Mouse (Mus musculus) limb, embryonic 11.5 days (tissue): ENCODE data around the gene Slc17a7. TPM values are rescaled to one million over a fixed set of nuclear protein-coding genes. Genes with fewer than 3 reads are reported as not detected.
"Not testable (repeated sequence)": the region's sequence is repeated elsewhere in the genome, so short reads cannot be mapped to it uniquely, and the experiment has no call there.

ENCODE experiments used
- ATAC-seq: fragments of 200-750 bp; cut with Nextera tagmentation; 2 replicates; pipeline ENCODE4 v1.8.0; 2017; ENCODE audit warnings: low read depth; ENCODE audit not compliant: insufficient number of reproducible peaks, low FRiP score, low TSS enrichment
- DNase-seq: peaks from one replicate; pipeline ENCODE4 v3.0.0-alpha.2; 2015; ENCODE audit warnings: low spot score
- H3K27ac ChIP-seq: fragments of 300-500 bp; sonication (generic); replicated peaks from 2 replicates; pipeline ENCODE4 v1.5.1; 2014; ENCODE audit warnings: low read depth, mild to moderate bottlenecking, low read length
- H3K27me3 ChIP-seq: fragments of 300-500 bp; sonication (generic); 2 replicates; pipeline ENCODE4 v1.6.1; 2014; ENCODE audit warnings: mild to moderate bottlenecking, low read length, mixed read lengths; ENCODE audit not compliant: control insufficient read depth, insufficient read depth
- H3K36me3 ChIP-seq: fragments of 300-500 bp; sonication (generic); 2 replicates; pipeline ENCODE4 v1.6.1; 2014; ENCODE audit warnings: mild to moderate bottlenecking, low read length, moderate library complexity, mixed read lengths; ENCODE audit not compliant: control insufficient read depth, insufficient read depth
- H3K4me1 ChIP-seq: fragments of 300-500 bp; sonication (generic); 2 replicates; pipeline ENCODE4 v1.6.1; 2014; ENCODE audit warnings: low read length, mixed read lengths; ENCODE audit not compliant: control insufficient read depth, insufficient read depth
- H3K4me2 ChIP-seq: fragments of 300-500 bp; sonication (generic); 2 replicates; pipeline ENCODE4 v1.6.1; 2014; ENCODE audit warnings: low read depth, mild to moderate bottlenecking, moderate library complexity; ENCODE audit not compliant: severe bottlenecking
- H3K4me3 ChIP-seq: fragments of 300-500 bp; sonication (generic); 2 replicates; pipeline ENCODE4 v1.5.1; 2014; ENCODE audit warnings: low read depth, low read length
- H3K9ac ChIP-seq: fragments of 300-500 bp; sonication (generic); 2 replicates; pipeline ENCODE4 v1.6.1; 2014; ENCODE audit warnings: mild to moderate bottlenecking, low read length
- H3K9me3 ChIP-seq: fragments of 300-500 bp; sonication (generic); 2 replicates; pipeline ENCODE4 v1.6.1; 2016; ENCODE audit warnings: low read length; ENCODE audit not compliant: control insufficient read depth
- WGBS: fragments of 180-500 bp; shearing (Covaris S2); extraction: QIAGEN DNeasy Blood & Tissue Kit; methylation state at CpG from one replicate; pipeline ENCODE4 v1.1.7; 2014; 5-methylcytosine and 5-hydroxymethylcytosine counted together
- polyA plus RNA-seq: library from polyadenylated mRNA; unstranded; fragments of >200 nt; fragmentation: Nextera tagmentation; extraction: Ambion mirVana; gene quantifications from 2 replicates; pipeline ENCODE4 v1.2.1, GENCODE M21; 2014

Slc17a7 gene
- polyA plus RNA-seq, 1 experiment from 2014 or later, result 0.11 TPM

- H3K9ac ChIP-seq, result peak within 1 kb of the TSS; percentile 99
- DNase-seq (peak; percentile 100), ATAC-seq (peak; percentile 82)
- peak within 1 kb of the TSS; percentile 86 for H3K4me2 ChIP-seq
- no peaks in the 10 kb centered on the region for H3K9me3 ChIP-seq
- H3K4me1 ChIP-seq, result peaks cover 33% of the 10 kb centered on the region
- H3K27me3 ChIP-seq, result no peaks in the 10 kb centered on the region
- H3K4me3 ChIP-seq, result peak within 1 kb of the TSS; percentile 96
- peaks cover 51% of the 10 kb centered on the region for H3K36me3 ChIP-seq
- H3K27ac ChIP-seq, result peak within 1 kb of the TSS; percentile 86
- under 1% methylated on average over 59 of the region's 59 CpGs for WGBS
Observed at GRCm38 (mm10) chr7:45124224-45125143, 39.3 kb upstream of the Slc17a7 start, which contains the start of gene Rps11. Gene Rps11, minus strand, starts transcription at chr7:45124439.

- Histone ChIP-seq H3K9ac (peak overlapping the region; percentile 17; the same call in 1 of the 2 replicates), H3K9me3 (no peaks in the 10 kb centered on the region), H3K4me2 (0 out of 2 replicates have a peak overlapping the region, but pooled peaks have one; percentile 42), H3K4me1 (peaks cover 38% of the 10 kb centered on the region), H3K27me3 (no peaks in the 10 kb centered on the region), H3K36me3 (peaks cover 45% of the 10 kb centered on the region), H3K4me3 (peak overlapping the region; percentile 8; the same call in 1 of the 2 replicates), H3K27ac (peak overlapping the region; percentile 39; the same call in 1 of the 2 replicates)
- DNase-seq (peak; percentile 67), ATAC-seq (no peak)
- 11% methylated on average over 7 of the region's 7 CpGs for WGBS
Observed at GRCm38 (mm10) chr7:45125144-45125600, 38.6 kb upstream of the Slc17a7 start.

GRCm38 (mm10) chr7:45125649-45126048 is 38.1 kb upstream of the Slc17a7 start:
- peak overlapping the region; percentile 39; the same call in 1 of the 2 replicates for H3K27ac ChIP-seq
- not testable (repeated sequence) for ATAC-seq, H3K9me3 ChIP-seq, H3K27me3 ChIP-seq, DNase-seq
- H3K36me3 ChIP-seq, result peaks cover 45% of the 10 kb centered on the region
- H3K9ac ChIP-seq, result peak overlapping the region; percentile 1; the same call in 1 of the 2 replicates
- H3K4me1 ChIP-seq, result peaks cover 38% of the 10 kb centered on the region
- 59% methylated on average over 5 of the region's 5 CpGs for WGBS
- 0 out of 2 replicates have a peak overlapping the region, but pooled peaks have one; percentile 8 for H3K4me3 ChIP-seq
- peak overlapping the region; percentile 91; the same call in 1 of the 2 replicates for H3K4me2 ChIP-seq

- Histone ChIP-seq H3K9ac (peak overlapping the region; percentile 100), H3K4me1 (peaks cover 38% of the 10 kb centered on the region), H3K9me3 (no peaks in the 10 kb centered on the region), H3K36me3 (peaks cover 38% of the 10 kb centered on the region), H3K27ac (peak overlapping the region; percentile 91; the same call in 1 of the 2 replicates), H3K4me2 (peak overlapping the region; percentile 91), H3K4me3 (peak overlapping the region; percentile 99), H3K27me3 (no peaks in the 10 kb centered on the region)
- ATAC-seq (no peak), DNase-seq (no peak)
- 76% methylated on average over 17 of the region's 17 CpGs for WGBS
Observed at GRCm38 (mm10) chr7:45126147-45126843, 37.5 kb upstream of the Slc17a7 start.

GRCm38 (mm10) chr7:45126844-45127699 is 36.7 kb upstream of the Slc17a7 start:
- peak overlapping the region; percentile 99 for H3K4me3 ChIP-seq
- H3K36me3 ChIP-seq, result peaks cover 31% of the 10 kb centered on the region
- no peak for ATAC-seq
- peak; percentile 55 for DNase-seq
- peak overlapping the region; percentile 100 for H3K9ac ChIP-seq
- H3K4me2 ChIP-seq, result peak overlapping the region; percentile 91
- peak overlapping the region; percentile 91 for H3K27ac ChIP-seq
- WGBS, result 40% methylated on average over 21 of the region's 21 CpGs
- H3K4me1 ChIP-seq, result peaks cover 35% of the 10 kb centered on the region
- no peaks in the 10 kb centered on the region for H3K27me3 ChIP-seq
- no peaks in the 10 kb centered on the region for H3K9me3 ChIP-seq

- under 1% methylated on average over 6 of the region's 6 CpGs for WGBS
- Histone ChIP-seq H3K4me3 (peak overlapping the region; percentile 99), H3K9ac (peak overlapping the region; percentile 100), H3K4me1 (peaks cover 32% of the 10 kb centered on the region), H3K36me3 (peaks cover 27% of the 10 kb centered on the region), H3K4me2 (peak overlapping the region; percentile 91), H3K27me3 (no peaks in the 10 kb centered on the region), H3K27ac (peak overlapping the region; percentile 91), H3K9me3 (no peaks in the 10 kb centered on the region)
- ATAC-seq, result no peak
- DNase-seq, result no peak
Observed at GRCm38 (mm10) chr7:45127700-45128224, 36.0 kb upstream of the Slc17a7 start.

GRCm38 (mm10) chr7:45128624-45129246 is 35.0 kb upstream of the Slc17a7 start, which contains the start of gene Rpl13a:
Gene Rpl13a, minus strand, starts transcription at chr7:45128761.
- H3K9me3 ChIP-seq, result no peaks in the 10 kb centered on the region
- ATAC-seq (peak; percentile 93), DNase-seq (peak; percentile 99)
- H3K27me3 ChIP-seq, result no peaks in the 10 kb centered on the region
- peaks cover 27% of the 10 kb centered on the region for H3K4me1 ChIP-seq
- H3K4me2 ChIP-seq, result peak within 1 kb of the TSS; percentile 91
- peak within 1 kb of the TSS; percentile 100 for H3K9ac ChIP-seq
- WGBS, result 0% methylated on average over 48 of the region's 48 CpGs
- peak within 1 kb of the TSS; percentile 91 for H3K27ac ChIP-seq
- peaks cover 23% of the 10 kb centered on the region for H3K36me3 ChIP-seq
- peak within 1 kb of the TSS; percentile 99 for H3K4me3 ChIP-seq
